Mouse (Mus musculus) left cerebral cortex, postnatal 14 days (tissue): ENCODE measurements at regions not wholly inside any gene's neighbourhood (a gene's known extent, or its start where the extent isn't known, plus 50 kb on each side); places are given as distances from the start of the nearest gene placed in this dataset.

ENCODE experiments used
- DNase-seq, 2 experiments: peaks; one replicate each; pipeline ENCODE4 v3.0.0; 2021 to 2022; ENCODE audit warnings: low spot score in 2 of 2, mixed read lengths in 1 of 2
- intact Hi-C: fragments of 180-260 bp; cut with DNase I; formaldehyde crosslinking; loops from one replicate; pipeline ENCODE4 v1.15.1; 2025

DNA sequence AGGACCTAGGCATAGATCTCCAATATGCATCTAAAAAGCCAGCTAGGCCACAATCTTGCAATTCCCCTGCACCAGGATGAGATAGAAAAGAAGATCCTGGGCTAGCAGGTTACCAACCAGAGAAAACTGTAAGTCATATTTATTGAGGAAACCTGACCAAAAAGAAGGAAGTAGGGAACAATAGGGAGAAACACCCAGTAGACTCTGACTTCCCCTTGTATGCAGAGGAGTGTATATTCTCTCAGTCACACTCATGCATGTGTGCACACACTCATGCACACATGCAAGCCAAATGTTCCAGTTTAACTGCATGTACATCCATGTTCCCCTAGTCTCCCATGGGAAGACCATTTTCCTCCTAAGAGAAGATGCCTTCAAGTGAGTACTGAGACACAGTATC, 184.9 kb upstream of the Negr1 start:
- DNase-seq, result no peak
- intact Hi-C loops, result no loop called here

DNA sequence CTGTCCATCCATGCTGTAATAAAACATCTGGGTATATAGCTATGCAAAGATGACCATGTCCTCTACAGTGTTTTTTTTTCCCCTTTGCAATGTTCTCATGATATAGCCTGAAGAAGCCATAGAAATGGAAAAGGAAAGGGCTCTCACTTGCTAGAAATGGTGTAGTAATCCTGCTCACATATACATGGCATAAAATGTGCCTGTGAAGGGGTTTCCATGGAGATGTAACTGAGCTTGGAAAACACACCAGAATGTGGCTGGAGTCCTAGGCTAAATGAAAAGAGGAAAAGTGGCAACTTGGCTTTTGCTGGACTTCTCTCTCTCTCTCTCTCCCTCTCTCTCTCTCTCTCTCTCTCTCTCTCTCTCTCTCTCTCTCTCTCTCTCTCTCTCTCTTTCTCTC, 178.7 kb upstream of the Negr1 start:
- DNase-seq, result peak in 1 of 2 experiments; percentile 7
- intact Hi-C loops, result no loop called here

DNA sequence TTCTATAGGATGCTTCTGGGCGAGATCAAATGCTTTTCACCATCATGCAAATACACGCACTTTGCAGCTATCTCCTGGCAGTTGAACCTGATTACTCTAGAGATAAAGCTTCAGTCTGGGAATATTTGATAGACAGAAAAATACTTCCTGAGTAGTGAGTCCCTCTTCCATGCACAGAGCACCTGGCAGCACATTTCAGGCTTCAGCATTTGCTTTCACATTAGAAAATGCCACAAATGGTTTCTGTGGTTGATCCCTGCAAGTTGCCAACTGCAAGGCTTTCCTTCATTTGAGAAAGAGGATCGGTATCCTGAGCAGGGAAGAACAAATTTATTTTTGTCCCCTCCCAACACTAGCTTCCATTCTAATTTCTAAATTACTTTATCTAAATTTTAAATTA, 155.5 kb upstream of the Negr1 start:
- no peak for DNase-seq
- intact Hi-C loops, result no loop called here

- no peak for DNase-seq
- intact Hi-C loops, result no loop called here
These were observed 154.5 kb upstream of the Negr1 start for GRCm38 (mm10) chr3:156407112-156407511.

GRCm38 (mm10) chr3:156410126-156410525, 151.5 kb upstream of the Negr1 start:
- intact Hi-C loops, result no loop called here
- no peak for DNase-seq

DNA sequence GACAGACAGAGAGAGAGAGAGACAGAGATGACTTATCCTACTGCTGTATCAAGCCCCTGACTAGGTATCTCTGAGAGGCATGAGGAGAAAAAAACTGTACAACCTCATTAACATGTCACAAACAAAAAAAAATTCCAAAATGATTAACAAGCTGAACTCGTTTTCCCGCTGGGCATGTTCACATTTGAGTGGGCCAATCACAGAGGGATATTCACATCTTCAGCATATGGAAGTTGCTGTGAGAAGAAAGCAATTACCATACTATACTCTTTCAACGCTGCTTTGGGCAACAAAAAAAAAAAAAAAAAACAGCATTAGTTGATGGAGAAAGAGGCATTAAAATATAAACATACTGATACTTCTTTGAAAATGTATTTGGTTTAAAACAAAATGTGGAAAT, 148.8 kb upstream of the Negr1 start:
- intact Hi-C loops, result no loop called here
- no peak for DNase-seq

- intact Hi-C loops, result no loop called here
- no peak for DNase-seq
These were observed 146.9 kb upstream of the Negr1 start for GRCm38 (mm10) chr3:156414431-156415427.

DNA sequence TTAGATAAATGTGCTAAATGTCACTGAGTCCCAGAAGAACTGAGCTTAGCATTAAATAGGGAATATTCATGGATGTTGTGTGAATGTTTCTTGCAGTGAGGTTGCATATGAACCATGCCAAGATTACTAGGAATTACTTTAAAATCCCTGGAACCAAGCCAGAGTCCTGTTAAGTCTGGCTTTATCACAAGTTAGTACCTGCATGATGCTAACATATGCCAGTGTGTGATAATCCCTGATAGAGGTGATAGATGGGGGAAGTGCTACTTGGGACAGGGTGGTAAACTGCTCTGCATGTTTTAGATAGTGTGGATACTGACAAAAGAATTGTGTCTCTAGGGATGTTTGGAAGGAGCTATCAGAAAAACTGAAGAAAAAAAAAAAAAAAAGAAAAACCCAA, 143.5 kb upstream of the Negr1 start:
- peak in 1 of 2 experiments; percentile 4 for DNase-seq
- intact Hi-C loops, result no loop called here

- intact Hi-C loops, result no loop called here
- peak in 1 of 2 experiments; percentile 10 for DNase-seq
These were observed 138.5 kb upstream of the Negr1 start for GRCm38 (mm10) chr3:156423100-156423499.

GRCm38 (mm10) chr3:156455042-156455441, 106.6 kb upstream of the Negr1 start:
- DNase-seq, result no peak
- intact Hi-C loops, result no loop called here

DNA sequence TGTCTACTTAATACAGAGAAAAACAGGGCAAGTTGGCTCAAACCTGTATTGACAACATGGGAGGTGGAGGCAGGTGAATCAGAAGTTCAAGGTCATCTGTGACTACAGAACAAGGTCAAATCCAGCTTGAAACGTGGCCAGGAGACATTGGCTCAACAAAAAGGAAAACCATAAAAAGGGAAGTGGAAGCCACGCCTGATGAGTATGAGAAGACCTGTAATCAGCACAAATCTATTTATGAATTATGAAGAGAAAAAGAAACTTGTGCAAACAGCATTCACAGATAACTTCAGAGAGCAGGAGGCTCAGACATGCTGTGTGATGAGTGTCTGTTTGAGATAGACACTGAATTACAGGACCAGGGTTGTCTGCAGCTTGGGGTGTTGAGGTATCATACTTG, 98.3 kb upstream of the Negr1 start:
- no peak for DNase-seq
- intact Hi-C loops, result no loop called here

DNA sequence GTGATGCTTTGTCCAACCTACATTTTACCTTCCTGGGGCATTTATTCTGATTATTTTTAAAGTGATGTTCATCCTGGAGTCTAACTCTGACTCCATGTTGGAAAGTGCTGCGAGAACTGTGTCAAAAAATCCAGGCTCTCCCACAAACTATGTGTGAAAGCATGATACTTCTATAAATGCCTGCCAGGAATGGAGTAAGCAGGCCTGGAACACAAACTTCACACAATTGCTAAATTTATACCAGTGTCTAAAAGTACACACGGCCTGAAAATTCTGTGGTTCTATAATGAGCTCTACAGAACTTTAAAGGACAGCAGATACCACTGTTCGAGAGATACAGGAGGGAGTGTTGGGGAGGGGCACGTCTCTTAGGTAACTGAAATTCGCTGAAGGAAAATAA, 96.0 kb upstream of the Negr1 start:
- peak; percentile 21 to 76 for DNase-seq
- intact Hi-C loops, result no loop called here

DNA sequence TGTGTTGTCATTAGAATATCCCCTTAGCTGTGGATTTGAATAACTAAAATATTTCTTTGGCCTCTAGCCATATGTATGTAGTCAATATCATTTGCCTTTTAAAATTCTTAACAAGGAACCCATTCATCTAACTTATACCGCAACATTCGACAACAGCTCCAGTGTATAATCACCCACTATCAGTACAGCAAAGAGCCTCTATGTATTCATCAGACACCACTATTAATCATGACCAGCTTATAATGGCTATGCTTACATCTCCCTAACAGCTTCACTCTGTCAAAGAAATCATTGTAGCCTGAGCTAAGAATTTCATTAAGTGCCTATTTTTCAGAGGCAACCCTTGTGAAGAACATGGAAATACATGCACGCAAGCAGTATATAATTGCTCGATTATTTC, 88.9 kb upstream of the Negr1 start:
- intact Hi-C loops, result no loop called here
- no peak for DNase-seq
